Mouse (Mus musculus): ENCODE measurements around the gene Gm10139. TPM values are rescaled to one million over a fixed set of nuclear protein-coding genes. Genes with fewer than 3 reads are reported as not detected.

Gm10139 gene
- not detected for polyA plus RNA-seq (2014; fragmentation: Illumina TruSeq; extraction: RNeasy Lipid Tissue Mini Kit (QIAGEN cat#74804); ENCODE audit: low read depth, low replicate concordance)

GRCm38 (mm10) chr13:65512378-65512777, at the start of gene Gm10139:
TSS of gene Gm10139 (plus strand) at chr13:65512678.

Other genes with a start within 250 kb of the Gm10139 start
- gene Zfp369, start 233.9 kb upstream of the Gm10139 start, polyA plus RNA-seq (2014; fragmentation: Illumina TruSeq; extraction: RNeasy Lipid Tissue Mini Kit (QIAGEN cat#74804); ENCODE audit: low read depth, low replicate concordance) = 34.9 TPM

All from adrenal gland, adult 10 weeks (tissue).